Mouse (Mus musculus): ENCODE measurements at regions not wholly inside any gene's neighbourhood (a gene's known extent, or its start where the extent isn't known, plus 50 kb on each side); places are given as distances from the start of the nearest gene placed in this dataset.

DNA sequence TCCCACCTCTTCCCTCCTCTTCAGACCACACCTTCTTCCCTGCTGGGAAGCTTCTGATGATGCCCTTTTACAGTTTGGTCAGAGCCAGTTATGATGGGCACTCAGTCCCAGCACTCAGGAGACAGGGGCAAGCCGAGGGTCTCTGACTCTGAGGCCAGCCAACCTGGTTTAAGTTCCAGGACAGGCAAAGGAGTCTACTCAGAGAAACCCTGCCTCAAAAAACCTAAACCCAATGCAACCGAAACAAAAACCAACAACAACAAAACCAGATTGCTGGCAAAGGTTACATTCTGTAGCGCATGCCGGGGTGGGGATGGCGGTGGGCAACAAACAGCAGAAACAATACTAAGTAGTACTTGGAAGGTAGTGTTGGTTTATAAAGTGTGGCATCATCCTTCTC, 260.2 kb downstream of the Cog6 start:
- DNase-seq (ENCODE audit: low spot score): no peak

DNA sequence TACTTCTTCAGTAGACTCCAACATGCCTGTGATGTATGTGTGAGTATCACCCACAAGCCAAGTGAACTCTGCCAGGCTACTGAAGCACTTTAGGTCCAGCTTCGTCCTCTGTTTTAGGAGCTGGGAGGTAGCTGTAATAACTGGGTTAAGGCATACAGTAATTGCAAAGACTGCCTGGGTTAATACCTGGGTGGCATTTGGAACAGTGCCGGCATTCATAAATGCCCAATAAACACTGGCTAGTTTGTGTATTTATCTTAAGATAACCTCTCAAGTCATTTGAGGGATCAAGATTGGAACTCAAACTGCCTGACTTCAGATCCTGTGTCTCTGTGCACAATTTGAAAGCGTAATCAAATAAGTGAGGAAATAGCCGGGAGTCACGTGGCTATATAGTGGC, 261.0 kb downstream of the Cog6 start:
- DNase-seq (ENCODE audit: low spot score): no peak

DNA sequence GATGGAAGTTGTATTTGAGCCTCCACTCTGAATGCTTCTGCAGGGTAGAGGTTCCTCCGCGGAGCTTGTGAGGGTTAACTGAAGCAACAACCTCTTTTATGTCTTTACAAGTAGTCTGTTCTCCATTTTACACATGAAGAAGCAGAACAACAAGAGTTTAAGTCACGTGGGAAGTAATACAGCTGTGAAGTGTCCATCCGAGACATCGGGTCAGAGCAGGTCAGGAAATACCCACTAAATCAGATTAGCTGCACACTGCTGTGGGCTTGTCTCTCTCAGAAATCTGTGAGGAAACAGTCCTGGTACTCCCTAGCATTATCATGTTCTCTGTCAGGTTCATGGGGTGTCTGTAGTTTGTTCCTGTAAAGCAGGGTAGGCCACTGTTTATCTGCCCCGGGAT, 262.1 kb downstream of the Cog6 start:
- DNase-seq (ENCODE audit: low spot score): no peak

DNA sequence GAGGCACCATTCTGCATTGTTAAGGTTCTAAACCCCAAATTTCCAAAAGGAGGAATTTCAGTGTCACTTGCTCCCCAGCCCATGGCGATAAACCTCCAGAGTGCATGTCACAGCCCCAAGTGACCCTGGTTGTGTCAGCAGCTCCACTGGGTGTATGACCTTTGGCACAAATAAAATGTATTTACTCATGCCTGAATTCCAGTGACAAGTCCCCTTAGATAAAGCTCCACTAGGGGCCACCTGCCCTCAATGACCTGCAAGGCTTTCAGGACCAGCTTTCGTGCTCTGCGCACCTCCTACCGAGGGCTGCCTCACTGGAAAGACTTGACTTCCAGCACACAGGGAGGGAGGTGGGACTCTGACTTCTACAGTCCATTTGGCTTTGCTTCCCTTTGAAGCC, 262.6 kb downstream of the Cog6 start:
- DNase-seq (ENCODE audit: low spot score): no peak

DNA sequence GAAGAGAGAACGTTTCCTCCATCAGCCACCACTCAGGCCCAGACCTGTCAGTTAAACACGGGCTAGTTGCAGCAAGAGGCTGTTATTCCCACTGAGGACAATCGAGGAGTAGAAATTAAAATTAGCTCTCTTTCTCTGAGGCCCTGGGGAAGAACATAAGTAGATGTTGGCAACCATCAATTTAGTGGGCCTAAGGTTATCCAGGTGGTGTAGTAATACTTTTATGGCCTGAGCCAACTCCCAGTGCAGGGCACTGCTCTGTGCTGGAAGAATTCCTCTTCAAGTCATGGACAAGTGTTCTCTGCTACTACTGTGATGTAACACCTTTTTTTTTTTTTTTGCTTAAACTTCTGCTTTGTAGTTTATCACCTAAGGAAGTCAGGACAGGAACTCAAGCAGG, 270.1 kb downstream of the Cog6 start:
- DNase-seq (ENCODE audit: low spot score): no peak

DNA sequence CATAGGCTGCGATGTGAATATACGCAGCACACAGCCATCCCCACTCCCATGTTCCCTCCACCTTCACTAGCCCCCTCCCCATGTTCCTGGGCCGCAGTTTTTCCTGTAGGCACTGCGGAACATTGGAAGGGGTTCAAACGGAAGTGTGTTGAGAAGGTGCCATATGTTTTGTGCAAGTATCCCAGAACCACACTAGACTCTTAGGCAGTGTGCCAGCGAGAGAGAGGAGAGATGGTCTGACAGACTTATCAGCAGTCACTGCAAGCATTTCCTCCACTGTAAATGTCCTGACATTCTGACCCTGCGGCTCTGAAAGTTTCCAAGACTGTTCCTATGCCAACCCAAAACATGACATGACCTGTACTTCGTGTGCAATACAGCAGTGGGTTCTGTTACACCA, 272.7 kb downstream of the Cog6 start:
- no peak for DNase-seq (ENCODE audit: low spot score)

DNA sequence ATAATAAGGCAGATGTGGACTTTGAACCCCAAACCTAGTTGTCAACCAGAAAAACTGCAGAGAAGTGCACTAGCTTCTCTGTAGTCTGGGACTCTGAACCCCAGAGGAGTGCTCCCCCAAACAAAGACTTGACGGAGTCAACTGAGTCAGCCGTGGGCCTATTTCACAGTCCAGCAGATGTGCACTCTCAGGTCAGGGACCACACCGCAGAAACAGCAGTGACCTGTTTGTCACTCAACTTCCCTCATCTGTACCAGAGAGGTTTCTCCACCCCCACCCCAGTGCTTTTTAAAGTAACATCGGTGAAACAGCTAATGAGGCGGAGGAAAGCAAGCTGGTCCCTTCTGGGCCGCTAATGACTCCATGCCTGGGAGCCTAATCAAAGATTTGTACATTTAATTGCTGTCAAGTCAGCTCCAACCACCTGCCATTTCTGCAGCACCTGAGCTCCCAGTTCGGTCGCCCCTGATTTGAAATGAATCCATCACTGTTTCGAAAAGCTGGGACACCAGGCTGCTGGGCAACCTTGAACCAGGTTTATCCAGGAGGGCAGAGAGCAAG, 276.5 kb downstream of the Cog6 start:
- DNase-seq (ENCODE audit: low spot score): no peak

DNA sequence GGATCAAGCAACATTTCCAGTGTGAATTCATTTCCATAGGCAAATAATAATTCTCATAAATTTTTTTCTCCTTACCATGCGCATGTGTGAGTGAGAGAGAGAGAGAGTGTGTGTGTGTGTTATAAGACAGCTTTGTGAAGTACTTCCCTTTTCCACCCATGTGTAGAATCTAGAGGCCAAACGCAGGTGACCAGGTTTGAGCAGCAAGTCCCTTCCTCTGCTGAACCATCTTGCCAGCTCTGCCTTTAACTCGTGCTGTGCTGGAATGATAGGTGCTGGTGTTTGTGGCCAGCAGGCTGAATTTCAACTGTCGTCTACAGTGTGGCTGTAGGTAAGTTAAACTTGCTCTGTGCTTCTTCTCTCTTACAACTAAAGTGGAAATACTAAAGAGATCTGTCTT, 277.5 kb downstream of the Cog6 start:
- no peak for DNase-seq (ENCODE audit: low spot score)

DNA sequence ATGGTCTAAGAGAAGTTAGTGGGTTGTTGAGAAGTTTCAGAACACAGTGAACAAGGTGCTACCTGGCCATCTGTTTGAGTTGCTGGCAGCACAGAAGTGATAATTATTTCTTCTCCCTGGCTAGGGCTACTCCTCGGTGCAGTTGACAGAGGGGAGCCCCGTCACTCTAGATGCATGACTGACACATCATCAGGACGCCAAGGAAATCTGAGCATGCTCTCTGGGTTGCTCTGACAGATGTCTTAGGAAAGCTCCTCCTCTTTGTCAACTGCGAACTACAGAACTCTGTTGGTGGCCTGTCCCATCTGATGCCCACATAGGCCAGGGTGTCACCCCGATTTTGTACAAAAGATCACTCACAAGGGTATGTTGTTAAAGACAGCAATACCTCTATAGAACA, 278.7 kb downstream of the Cog6 start:
- no peak for DNase-seq (ENCODE audit: low spot score)

DNA sequence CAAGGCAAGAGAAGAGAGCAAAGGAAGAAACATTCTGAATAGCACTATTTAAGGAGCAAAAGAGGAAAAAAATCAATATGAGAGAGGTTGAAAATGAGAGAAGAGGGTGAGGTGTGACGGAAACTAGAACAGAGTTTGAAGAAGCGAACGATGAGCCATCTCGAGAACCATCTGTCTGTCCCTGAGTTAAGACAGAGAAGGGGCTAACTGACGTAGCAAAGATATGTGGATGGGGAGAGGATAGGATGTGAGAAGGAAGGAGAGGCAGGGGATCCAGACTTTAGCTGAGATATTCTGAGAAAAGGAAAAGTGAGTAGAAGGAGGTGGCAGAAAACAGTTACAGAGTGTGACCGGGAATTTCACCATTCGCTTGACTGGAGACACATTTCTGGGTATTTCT, 281.1 kb downstream of the Cog6 start:
- DNase-seq (ENCODE audit: low spot score): no peak

DNA sequence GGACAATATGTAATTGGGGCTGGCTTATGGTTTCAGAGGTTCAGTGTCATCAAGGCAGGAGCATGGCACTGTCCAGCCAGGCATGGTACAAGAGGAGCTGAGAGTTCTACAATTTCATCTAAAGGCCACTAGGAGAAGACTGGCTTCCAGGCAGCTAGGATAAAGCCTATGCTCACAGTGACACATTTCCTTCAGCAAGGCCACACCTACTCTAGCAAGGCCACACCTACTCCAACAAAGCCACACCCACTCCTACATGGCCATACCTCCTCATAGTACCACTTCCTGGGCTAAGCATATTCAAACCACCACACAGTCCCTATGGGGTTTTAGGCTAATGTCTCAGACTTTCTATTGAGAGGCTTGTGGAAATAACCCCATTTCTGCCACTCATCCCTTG, 285.1 kb downstream of the Cog6 start:
- no peak for DNase-seq (ENCODE audit: low spot score)

DNA sequence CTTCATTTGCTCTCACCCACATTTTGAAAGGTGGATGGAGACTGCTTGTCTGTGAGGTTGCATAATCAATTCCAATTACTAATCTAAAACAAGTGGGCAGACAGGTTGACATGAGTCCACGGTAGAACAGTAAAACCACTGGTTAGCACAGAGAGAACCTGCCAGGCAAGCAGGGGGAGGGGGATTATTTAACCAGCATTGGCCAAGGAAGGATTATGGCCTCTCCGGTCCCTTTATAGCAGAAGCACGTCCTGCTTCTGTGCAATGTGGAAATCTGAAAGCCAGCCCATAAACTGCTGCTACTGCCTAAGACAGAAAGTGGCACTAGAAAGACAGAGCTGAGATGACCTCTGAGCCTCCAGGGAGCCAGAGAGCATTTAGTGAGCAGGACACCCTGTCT, 285.5 kb downstream of the Cog6 start:
- DNase-seq (ENCODE audit: low spot score): no peak

DNA sequence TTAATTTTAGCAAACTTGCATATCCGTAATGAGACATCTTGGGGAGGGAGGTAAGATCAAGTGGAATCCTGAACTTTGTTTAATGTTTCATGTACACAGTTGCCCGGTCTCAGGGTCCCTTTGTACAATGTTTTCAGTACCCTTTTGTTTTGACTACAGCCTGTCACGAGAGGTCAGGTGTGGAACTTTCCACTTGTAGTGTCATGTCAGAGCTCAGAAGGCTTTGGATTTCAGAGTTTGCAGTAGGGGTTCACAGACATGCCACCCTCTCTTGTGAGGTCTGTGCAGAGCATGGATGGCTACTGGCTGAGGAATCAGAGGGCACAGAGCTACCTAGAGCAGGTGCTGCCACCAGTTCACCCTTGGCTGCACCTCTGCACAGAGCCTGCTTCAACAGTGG, 287.3 kb downstream of the Cog6 start:
- no peak for DNase-seq (ENCODE audit: low spot score)

DNA sequence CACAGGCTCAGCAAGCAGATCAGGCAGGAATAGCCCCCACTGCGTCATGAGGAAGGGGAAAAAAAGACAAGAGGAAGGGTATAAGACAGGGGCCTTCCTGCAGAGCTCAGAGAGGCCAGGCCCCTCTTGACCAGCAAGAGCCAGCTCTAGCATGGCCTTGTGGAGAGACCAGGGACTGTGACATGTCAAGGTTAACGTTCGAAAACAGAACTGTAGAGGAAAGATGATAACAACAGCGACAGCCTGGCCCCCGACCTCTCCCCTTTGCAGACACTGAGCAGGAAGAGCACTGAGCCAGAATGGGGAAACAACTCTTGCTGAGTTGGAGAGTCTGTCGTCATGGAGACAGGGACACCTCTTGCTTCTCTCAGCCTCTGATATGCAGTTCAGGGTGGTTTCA, 288.2 kb downstream of the Cog6 start:
- DNase-seq (ENCODE audit: low spot score): no peak

DNA sequence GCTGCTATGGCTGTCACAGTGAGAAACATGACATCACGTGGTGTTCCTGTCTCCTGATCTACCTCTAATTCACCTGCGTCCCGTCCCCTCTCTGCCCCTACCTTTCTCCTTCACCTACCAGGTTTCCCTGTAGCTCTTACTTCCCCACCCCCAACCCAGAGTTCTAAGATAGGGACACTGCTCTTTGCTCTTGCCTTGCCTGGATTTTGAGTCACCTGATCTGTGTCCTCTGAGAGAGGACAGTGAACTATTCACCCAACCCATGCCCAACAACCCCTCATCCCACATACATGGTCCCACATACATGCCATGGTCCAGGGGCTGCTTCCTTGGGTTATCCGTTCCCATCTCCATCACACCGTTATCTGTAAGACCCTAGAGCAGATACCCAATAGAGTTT, 288.6 kb downstream of the Cog6 start:
- no peak for DNase-seq (ENCODE audit: low spot score)

DNA sequence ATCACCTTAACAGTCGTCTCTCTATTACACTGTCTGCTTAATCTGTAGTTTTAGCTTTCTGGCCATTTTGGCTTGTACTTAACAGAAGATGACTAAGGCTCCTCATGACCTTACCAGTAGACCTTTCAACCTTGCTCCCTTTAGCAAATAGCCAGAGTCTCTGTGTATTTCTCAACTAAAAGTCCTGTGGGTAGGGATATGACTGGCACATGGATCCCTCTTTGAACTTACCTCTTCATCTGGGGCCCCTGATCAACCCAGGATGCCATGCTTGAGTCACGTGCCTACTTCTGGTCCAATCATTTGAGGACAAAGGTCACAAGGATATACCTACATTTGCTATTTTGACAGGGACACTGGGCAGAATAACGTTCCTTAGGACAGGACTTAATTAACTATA, 292.7 kb downstream of the Cog6 start:
- no peak for DNase-seq (ENCODE audit: low spot score)

DNA sequence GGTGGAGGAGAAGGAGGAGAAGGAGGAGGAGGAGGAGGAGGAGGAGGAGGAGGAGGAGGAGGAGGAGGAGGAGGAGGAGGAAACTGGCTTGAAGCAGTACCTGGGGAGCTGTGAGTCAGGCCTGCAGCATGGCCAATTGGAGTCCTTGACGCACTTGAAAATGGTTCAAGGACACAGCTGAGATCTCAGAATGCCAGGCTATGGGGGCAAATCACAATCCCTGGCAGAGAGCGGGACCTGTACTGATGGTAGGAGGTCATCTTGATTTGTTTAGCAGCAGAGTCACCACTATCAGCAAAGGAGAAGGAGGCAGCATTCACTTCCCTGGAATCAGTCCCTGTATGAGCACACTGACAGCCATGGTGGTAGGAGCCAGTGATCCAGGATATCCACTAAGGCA, 294.1 kb downstream of the Cog6 start:
- no peak for DNase-seq (ENCODE audit: low spot score)

DNA sequence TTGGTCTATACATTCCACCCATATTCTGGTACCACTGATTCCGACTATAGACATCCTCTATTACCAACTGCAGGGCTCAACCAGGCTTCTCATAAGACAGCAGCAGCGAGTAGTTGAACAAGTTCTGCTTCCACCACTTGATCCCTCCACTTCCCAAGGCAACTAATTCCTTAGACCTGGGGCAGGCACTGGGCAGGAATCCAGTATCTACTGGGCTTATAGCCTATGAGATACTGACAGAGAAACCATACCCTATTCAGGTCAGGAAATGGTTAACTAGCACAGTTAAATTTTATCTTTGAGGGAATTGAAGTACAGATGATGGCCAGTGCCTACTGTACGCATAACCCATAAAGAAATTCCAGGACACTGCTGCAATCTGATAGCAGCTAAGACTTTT, 297.9 kb downstream of the Cog6 start:
- no peak for DNase-seq (ENCODE audit: low spot score)

DNA sequence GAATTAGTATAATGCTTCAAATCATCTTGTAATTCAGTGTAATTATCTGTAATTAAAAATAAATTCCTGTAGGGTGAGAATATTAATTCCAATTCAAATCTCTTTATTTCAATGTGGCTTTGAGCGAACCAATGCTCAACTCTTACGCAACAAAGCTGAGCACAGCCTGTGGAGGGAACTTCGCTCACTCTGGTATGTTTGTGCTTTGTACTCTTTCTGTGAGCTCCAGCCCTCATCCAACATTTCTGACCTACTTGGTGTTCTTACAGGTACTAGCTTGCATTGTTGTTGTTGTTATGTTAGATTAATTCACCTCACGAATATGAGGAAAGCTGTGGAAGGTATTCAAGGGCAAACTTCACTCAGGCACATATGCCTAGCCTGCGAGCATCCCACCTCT, 299.7 kb downstream of the Cog6 start:
- no peak for DNase-seq (ENCODE audit: low spot score)

DNA sequence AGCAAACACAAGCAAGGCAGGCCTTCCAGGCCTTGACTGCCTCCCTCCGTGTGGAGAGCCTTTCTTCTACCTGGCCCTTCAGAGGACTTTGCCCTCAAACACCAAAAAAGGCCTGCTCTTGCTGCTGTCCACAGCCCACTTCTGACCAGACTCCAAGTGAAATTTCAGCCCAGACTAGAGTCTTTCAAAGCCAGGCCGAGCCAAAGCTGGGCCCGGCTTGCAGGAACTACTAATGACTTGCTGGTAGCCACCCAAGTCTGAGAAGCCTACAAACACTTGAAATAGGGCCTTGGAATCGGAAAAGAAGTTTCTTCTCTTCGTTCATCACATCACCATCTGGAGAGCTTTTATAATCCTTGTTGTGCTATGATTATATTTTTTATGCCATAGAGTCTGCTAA, 304.9 kb downstream of the Cog6 start:
- no peak for DNase-seq (ENCODE audit: low spot score)

DNA sequence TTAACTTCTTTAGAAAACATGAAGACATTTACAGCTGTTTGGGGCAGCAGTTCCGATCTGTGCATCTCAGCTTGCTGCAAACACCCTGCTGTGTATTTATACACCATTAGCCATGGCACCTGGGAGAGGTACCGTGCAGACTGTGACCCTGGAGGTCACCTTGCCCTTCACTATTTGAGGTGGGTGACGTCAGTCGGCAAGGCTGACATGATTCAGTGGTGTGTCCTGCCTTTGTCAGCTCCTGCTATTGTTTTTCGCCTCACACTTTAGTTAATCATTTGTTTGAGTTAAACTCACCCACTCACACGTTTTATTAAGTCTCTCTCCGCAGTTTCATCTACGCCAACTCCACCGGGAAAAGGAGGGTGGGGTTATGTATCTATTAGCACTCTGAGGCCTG, 305.9 kb downstream of the Cog6 start:
- DNase-seq (ENCODE audit: low spot score): no peak

DNA sequence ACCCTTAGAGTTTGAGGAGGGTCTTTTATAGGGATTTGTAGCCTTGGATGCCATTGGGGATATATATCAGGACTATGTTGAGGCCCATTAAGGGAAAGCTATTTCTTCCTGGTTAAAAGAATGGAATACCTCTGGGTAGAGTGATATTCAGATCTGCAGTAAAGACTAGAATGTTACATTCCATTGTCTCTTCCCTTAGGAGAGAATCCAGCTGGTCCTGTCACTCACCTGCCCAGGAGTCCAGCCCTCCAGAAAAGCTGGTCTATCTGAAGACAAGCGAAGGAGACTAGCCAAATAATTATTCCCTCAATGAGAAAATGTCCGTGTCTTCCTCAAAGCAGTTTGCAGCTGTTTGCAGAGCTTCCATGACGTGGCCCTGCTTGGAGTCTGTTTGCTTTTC, 308.3 kb downstream of the Cog6 start:
- DNase-seq (ENCODE audit: low spot score): no peak

DNA sequence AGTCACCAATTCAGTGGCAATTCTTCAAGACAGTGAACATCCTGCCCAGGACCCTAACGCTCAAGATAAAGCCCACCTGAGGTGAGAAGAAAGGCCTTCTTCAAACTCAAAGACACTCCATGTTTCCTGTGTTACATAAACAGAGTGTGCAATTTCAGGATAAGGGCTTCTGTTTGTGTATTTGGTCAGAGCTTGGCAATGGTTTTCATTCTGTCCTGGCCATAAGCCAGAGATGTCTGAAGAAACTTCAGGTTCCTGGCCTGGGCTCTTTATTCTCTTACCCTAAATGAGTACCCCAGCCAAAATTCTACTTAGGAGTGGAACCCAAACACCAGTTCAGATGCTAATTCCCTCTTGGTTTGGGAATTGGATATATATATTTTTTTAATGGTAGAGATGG, 308.7 kb downstream of the Cog6 start:
- no peak for DNase-seq (ENCODE audit: low spot score)

DNA sequence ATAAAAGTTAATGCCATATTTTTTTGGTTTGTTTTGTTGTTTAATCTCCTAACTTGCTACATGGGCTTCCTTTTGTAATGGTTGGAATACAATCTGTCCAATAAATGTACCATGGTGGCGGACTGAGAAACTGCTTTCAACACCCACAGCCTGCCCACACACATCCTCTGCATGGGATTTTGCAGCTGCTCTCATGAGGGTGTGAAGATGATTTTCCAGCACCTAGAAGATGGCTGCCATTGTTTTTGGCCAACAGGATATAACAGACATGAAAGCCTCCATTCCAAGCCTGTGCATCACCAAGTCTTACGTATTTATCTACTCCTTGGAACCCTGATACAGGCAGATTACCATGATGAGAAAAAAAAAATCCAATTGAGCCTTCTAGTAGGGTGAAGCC, 310.4 kb downstream of the Cog6 start:
- DNase-seq (ENCODE audit: low spot score): no peak

DNA sequence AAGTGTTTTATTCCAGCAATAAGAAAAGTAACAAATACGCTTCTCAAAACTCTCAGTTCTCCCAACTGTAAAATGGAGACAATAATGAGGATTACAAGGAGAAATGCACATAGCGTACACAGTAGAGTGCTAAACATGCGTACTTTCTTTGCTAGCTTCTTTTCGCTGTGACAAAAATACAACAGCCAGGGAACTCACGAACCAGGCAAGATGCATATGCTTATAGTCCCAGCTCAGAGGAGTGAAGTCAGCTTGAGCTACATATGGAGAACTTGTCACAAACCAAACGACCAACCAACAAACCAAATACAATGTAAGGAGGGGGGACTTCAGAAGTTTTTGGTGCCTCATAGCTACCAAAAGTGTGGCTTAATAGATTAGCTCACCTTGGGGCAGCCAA, 313.3 kb downstream of the Cog6 start:
- DNase-seq (ENCODE audit: low spot score): no peak
